Mouse (Mus musculus) CH12.LX (cell line): ENCODE results near the gene Wdr95.

Source experiments
- CTCF ChIP-seq, 2 experiments: IDR thresholded peaks in 1 of 2; conservative IDR thresholded peaks in 1 of 2; 2 replicates each; pipeline ENCODE4 v1.5.1; 2011 to 2012; ENCODE audit warnings: low read depth in 2 of 2, low read length in 2 of 2, improper control_type of control experiment in 1 of 2, inconsistent platforms in 1 of 2, mild to moderate bottlenecking in 1 of 2, moderate library complexity in 1 of 2
- USF1 ChIP-seq: IDR thresholded peaks from 2 replicates; pipeline ENCODE4 v1.6.1; 2014; ENCODE audit warnings: low read depth, mild to moderate bottlenecking, inconsistent platforms, low read length, improper control_type of control experiment
- ZKSCAN1 ChIP-seq: IDR thresholded peaks from 2 replicates; pipeline ENCODE4 v1.6.1; 2012; ENCODE audit warnings: low read depth, inconsistent platforms, low read length, improper control_type of control experiment, borderline replicate concordance

DNA sequence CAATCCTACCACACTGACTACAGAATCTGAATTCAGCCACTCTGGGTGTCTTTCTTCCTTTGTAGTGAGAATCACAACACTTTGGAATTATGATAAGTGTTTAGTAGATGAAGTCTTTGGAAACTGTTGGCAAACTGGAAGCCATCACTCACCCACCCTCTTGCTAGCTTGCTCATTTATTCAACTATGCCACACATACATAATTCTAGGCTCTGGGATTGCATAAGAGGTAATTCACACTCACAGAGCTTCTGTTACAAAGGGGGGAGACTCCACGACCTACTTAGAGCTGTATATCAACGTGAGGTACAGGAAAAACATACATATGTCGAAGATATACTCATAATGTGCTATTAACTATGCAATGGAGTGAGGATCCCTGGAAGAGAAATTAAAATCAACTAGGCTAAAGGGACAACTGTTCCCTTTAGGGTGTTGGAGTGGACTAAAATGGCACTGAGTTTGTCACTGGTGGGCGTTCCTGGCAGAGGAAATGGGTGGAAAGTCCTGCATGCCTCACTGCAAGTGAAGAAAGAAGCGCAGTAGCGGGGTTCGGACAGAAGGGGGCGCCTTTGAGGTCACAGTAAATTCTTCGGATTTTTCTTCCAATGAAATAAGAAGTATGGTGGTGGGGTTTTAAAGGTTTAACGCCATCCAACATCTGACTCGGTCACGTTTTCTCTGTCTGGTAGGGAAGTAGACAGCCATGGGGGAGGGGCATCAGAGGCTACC is 45.0 kb upstream of the Wdr95 start:
- TF ChIP-seq ZKSCAN1 (no peak), CTCF (conservative IDR thresholded peaks at IDR 0.05 in 1 of 2, IDR thresholded peaks at IDR 0.05 in 1 of 2; ENCODE audit: low read depth in 2 of 2, low read length in 2 of 2) (peak; percentile 51 to 74), USF1 (no peak)
